Mouse (Mus musculus) retina, postnatal 7 days (tissue): Measurements from ENCODE around the gene Gm17509.
"Not testable (repeated sequence)": the region's sequence is repeated elsewhere in the genome, so short reads cannot be mapped to it uniquely, and the experiment has no call there.

ENCODE experiments used
- DNase-seq: peaks from one replicate; pipeline ENCODE4 v3.0.0-alpha.2; 2012; ENCODE audit warnings: low read depth, low spot score

Gene Gm17509

DNA sequence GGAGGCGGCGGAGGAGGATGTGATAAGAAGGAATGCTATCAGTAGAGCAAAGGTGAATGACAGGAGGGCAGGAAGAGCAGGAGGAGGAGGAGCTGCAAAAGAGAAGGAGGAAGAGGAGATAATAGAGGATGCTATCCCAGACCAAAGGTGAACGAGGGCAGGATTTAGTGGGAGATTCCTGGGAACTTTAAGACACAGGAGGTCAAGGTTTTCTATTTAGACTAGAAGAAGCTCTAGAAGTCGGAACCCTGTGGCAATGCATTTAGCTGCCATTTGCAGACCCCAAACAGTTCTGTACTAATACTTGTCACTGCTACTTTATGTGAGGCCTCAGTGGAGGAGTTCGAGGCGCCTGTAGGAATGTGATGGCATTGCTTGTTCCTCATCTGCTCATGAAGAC lies 12.6 kb downstream of the Gm17509 start, which contains the start of gene Emb:
TSS of gene Emb (plus strand) at position 301 of the 400 bp plus-strand sequence.
- no peak for DNase-seq

DNA sequence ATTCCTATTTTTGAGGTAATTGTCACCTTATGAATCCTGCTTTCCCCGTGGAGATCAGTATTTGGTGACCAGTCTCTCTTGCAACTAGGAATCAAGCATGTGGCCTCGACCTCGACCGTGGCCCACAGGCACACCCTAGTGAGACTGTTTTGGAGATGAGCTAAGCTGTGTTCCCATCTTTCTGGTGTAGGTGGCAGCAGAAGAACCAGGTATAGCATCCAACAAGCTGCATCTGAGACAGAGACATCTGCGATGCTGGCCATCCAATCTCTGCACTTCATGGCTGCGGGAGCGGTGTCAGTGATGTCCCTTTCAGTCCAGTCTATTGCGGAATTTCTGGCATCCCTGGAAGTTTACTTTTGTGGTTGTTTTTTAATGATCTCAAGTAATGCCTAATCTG lies 14.8 kb downstream of the Gm17509 start:
- DNase-seq, result no peak

DNA sequence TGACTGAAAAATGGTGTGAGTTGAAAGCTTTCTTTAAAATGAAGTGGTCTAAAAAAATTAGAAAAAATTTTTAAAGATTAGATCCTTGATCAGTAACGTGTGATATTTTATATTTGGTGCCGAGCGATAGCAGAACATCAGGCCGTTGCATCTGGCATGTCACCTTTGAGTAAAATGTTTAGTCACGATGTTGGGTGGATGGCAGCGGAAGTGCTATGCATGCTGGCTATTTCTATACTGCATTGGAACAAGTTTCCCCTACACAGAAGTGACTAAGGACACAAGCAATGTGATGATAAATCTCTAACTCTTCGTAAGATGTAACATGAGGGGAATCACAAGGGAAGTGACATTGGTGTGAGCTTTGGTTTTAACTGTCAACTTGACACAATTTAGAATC lies 16.2 kb downstream of the Gm17509 start:
- DNase-seq, result no peak

- DNase-seq, result peak; percentile 39
Observed at GRCm38 (mm10) chr13:117202755-117203471, 18.0 kb downstream of the Gm17509 start.

DNA sequence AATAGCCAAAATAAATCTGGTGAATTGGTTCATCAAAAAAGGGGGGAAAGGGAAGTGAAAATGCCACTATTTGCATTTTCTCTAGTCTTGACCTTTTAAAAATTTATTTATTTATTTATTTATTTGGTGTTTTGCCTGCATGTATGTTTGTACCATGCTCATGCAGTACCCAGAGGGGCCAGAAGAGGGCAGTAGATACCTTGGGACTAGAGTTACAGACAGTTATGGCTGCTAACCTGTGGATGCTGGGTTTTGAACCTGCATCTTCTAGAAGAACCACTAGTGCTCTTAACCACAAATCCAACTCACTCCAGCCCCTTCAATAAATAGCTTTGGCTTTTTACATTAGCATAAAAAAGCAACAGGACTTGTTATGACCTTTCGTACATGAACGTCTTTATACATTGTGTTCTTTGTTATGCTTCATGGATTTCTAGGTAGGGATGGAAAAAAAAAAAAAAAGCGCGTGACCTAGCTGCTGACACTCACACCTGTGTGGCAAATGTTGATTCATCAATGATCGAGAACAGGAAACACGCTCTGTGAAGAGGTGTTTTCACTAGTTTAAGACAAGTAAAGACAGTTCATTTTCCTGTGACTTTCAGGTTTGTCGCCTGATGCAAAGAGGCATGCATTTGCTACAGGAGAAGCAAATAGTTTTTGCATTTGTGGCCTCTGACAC lies 22.3 kb downstream of the Gm17509 start:
- DNase-seq, result peak; percentile 46

- DNase-seq, result no peak
Observed at GRCm38 (mm10) chr13:117197666-117198065, 23.2 kb downstream of the Gm17509 start.

- DNase-seq, result no peak
Observed at GRCm38 (mm10) chr13:117195569-117196495, 25.0 kb downstream of the Gm17509 start.

- DNase-seq, result no peak
Observed at GRCm38 (mm10) chr13:117193422-117193983, 27.4 kb downstream of the Gm17509 start.

DNA sequence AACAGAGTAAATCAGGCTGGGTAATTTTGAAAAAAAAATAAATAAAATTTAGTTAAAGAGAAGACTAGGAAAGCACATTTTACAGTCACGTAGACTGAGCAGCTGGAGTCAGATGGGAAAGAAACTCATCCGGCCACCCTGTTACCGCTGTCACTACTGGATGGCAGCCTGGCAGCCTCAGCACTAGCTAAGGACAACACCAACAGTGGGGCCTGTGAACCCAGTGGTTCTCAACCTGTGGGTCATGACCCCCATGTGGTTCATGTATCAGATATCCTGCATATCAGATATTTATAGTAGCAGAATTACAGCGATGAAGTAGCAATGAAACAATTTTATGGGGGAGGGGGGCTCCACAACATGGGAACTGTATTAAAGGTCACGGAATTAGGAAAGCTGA lies 28.7 kb downstream of the Gm17509 start:
- DNase-seq, result no peak

DNA sequence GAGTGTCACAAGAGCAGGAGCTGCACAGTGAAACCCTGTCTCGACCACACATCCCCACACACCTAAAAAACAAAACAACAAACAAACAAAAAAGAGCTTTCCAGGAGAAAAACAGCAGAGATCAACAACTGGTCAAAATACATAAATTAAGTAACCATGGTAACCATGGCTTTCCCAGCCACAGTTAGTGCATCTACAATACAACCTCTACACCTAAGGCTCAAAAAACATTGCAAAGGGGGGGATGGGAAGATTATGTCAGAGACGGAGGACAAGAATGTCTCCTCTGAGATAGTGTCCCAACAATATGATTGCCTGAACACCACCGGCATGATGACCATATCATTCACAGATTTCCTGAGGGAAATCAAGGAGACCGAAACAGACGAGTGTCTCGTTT lies 35.5 kb downstream of the Gm17509 start:
- DNase-seq, result no peak

DNA sequence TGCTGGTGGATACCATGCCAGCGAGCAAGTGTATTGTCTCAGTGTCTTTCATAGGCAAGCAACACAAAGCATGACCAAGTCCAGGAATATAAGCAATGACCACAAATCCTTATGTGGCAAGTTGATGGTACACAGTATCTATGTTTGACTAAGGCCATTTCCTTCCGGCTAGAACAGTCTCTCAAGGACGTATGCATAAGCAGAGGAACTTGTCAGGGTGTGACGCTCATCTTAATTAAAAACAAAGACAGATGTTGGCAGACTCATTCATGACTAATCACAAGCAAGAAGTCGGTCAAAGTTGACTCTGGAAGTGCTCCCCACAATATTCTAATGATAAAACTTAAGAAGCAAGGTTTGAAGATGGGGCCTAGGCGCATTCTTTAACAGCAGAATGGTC lies 37.6 kb downstream of the Gm17509 start:
- no peak for DNase-seq

GRCm38 (mm10) chr13:117180912-117181311 lies 40.0 kb downstream of the Gm17509 start:
- DNase-seq, result not testable (repeated sequence)
